Mouse (Mus musculus): Measurements from ENCODE around the gene Gm1043. TPM values are rescaled to one million over a fixed set of nuclear protein-coding genes. Genes with fewer than 3 reads are reported as not detected.

Gene Gm1043
- total and polyA plus RNA-seq, 2 experiments from 2014 or later = 1.4 to 22.1 TPM

DNA sequence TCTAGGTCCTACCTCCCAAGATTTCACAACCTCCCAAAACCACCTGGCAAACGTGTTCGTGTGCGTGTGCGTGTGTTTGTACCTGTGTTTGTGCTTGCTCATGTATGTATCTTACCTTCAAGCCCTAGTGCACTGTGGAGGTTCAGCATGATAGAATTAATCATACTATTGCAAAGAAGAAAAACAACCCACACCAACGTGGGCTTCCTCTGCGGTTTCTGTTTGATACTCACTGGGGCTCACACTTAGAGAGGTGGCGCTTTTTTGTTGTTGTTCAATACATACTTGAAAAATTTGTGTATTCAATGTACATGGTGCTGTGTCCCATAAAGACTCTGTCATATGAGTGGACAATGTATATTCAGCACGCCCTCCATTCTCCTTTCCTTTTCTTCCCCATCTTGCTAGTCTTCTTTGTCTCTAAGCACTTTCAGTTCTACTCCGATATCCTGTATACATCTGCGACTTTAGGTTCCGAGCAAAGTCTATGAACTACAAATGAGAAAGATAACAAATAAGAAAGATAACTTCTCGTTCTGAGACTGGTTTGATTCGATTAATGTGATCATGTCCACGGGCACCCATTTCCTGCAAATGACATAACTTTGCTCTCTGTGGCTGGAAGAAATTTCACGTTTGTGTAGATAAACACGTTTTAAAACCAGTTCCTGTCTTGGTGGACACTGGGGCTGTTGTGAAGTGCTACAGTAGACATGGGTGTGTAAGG is 33.6 kb upstream of the Gm1043 start:
- no peak overlapping the region for H3K4me2 ChIP-seq (ENCODE audit: low read depth)
- H3K36me3 ChIP-seq (ENCODE audit: insufficient read depth) = no peaks in the 10 kb centered on the region
- 86% methylated on average over 16 of the region's 16 CpGs for WGBS
- H3K4me3 ChIP-seq (ENCODE audit: low read depth, low read length) = no peak overlapping the region
- no peak for TF ChIP-seq CTCF (IDR thresholded peaks at IDR 0.05; ENCODE audit: low read depth)
- H3K27me3 ChIP-seq (ENCODE audit: insufficient read depth, low read length) = no peaks in the 10 kb centered on the region
- ATAC-seq (no peak), DNase-seq (no peak)
- H3K27ac ChIP-seq (ENCODE audit: low read depth, low read length) = no peak overlapping the region
- H3K9ac ChIP-seq = no peak overlapping the region
- H3K4me1 ChIP-seq (ENCODE audit: insufficient read depth) = peaks cover 11% of the 10 kb centered on the region
- H3K9me3 ChIP-seq (ENCODE audit: low read length) = no peaks in the 10 kb centered on the region

- WGBS = 72% methylated on average over 5 of the region's 5 CpGs
- no peak overlapping the region for H3K4me3 ChIP-seq (ENCODE audit: low read depth, low read length)
- no peak overlapping the region for H3K9ac ChIP-seq
- no peaks in the 10 kb centered on the region for H3K27me3 ChIP-seq (ENCODE audit: insufficient read depth, low read length)
- 0 out of 2 replicates have a peak, but pooled peaks have one; percentile 28 for ATAC-seq
- H3K9me3 ChIP-seq (ENCODE audit: low read length) = no peaks in the 10 kb centered on the region
- TF ChIP-seq CTCF (IDR thresholded peaks at IDR 0.05; ENCODE audit: low read depth) = no peak
- peaks cover 4% of the 10 kb centered on the region for H3K4me1 ChIP-seq (ENCODE audit: insufficient read depth)
- no peak overlapping the region for H3K27ac ChIP-seq (ENCODE audit: low read depth, low read length)
- no peaks in the 10 kb centered on the region for H3K36me3 ChIP-seq (ENCODE audit: insufficient read depth)
- peak; percentile 49 for DNase-seq
- H3K4me2 ChIP-seq (ENCODE audit: low read depth) = no peak overlapping the region
These were observed 32.3 kb upstream of the Gm1043 start for GRCm38 (mm10) chr5:37052846-37053245.

DNA sequence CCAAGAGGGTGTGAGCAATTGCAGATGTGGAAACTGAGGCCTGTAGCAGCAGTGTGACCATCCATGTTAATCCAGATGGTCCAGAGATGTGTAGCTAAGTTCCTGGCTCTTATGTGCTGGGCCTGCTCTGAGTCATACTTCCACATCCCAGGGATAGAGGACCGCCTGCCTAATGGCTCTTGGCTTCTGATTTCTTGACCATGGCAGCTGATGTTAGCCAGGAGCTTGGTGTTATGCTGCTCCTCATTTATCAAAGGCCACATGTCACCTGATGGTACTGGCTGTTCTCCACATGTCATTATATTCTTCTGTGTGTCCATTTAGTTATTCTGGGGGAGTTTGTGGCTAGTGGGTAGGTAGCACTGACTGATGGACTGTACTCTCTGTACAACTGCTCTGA is 29.4 kb upstream of the Gm1043 start:
- no peak overlapping the region for H3K4me2 ChIP-seq (ENCODE audit: low read depth)
- WGBS = 96% methylated on average over 1 of the region's 1 CpGs
- H3K9ac ChIP-seq = no peak overlapping the region
- no peak for DNase-seq
- H3K27me3 ChIP-seq (ENCODE audit: insufficient read depth, low read length) = no peaks in the 10 kb centered on the region
- H3K9me3 ChIP-seq (ENCODE audit: low read length) = no peaks in the 10 kb centered on the region
- no peak for TF ChIP-seq CTCF (IDR thresholded peaks at IDR 0.05; ENCODE audit: low read depth)
- H3K4me1 ChIP-seq (ENCODE audit: insufficient read depth) = peaks cover 4% of the 10 kb centered on the region
- H3K27ac ChIP-seq (ENCODE audit: low read depth, low read length) = no peak overlapping the region
- no peak for ATAC-seq
- H3K36me3 ChIP-seq (ENCODE audit: insufficient read depth) = no peaks in the 10 kb centered on the region
- H3K4me3 ChIP-seq (ENCODE audit: low read depth, low read length) = no peak overlapping the region

- Histone ChIP-seq H3K9ac (no peak overlapping the region), H3K27me3 (ENCODE audit: insufficient read depth, low read length) (no peaks in the 10 kb centered on the region), H3K36me3 (ENCODE audit: insufficient read depth) (no peaks in the 10 kb centered on the region), H3K4me2 (ENCODE audit: low read depth) (no peak overlapping the region), H3K4me3 (ENCODE audit: low read depth, low read length) (no peak overlapping the region), H3K27ac (ENCODE audit: low read depth, low read length) (no peak overlapping the region), H3K9me3 (ENCODE audit: low read length) (no peaks in the 10 kb centered on the region), H3K4me1 (ENCODE audit: insufficient read depth) (peaks cover 4% of the 10 kb centered on the region)
- DNase-seq = no peak
- 0 out of 2 replicates have a peak, but pooled peaks have one; percentile 28 for ATAC-seq
- no peak for TF ChIP-seq CTCF (IDR thresholded peaks at IDR 0.05; ENCODE audit: low read depth)
- 70% methylated on average over 3 of the region's 3 CpGs for WGBS
These were observed 28.7 kb upstream of the Gm1043 start for GRCm38 (mm10) chr5:37056471-37056870.

DNA sequence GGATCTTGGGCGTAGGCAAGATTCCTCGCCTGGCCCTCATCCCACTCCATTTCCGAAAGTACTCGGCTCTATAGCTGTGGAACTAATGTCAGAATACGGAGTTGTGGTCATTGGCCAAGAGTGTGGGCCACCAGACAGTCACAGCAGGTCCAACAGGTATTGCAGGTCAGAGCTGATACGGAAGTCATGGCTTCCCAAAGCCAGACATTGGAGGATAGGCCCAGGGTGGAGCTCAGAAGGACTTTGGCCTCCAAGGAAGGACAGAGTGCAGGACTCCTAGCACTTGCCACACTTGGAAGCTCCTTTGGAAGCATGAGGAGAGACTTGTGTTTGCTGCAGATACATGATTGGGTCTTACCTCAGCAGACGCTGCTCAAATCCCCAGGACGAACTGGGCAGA is 23.6 kb upstream of the Gm1043 start:
- no peaks in the 10 kb centered on the region for H3K36me3 ChIP-seq (ENCODE audit: insufficient read depth)
- no peak overlapping the region for H3K9ac ChIP-seq
- DNase-seq (no peak), ATAC-seq (no peak)
- 91% methylated on average over 8 of the region's 8 CpGs for WGBS
- no peak for TF ChIP-seq CTCF (IDR thresholded peaks at IDR 0.05; ENCODE audit: low read depth)
- no peak overlapping the region for H3K4me3 ChIP-seq (ENCODE audit: low read depth, low read length)
- H3K4me1 ChIP-seq (ENCODE audit: insufficient read depth) = no peaks in the 10 kb centered on the region
- H3K27me3 ChIP-seq (ENCODE audit: insufficient read depth, low read length) = no peaks in the 10 kb centered on the region
- no peaks in the 10 kb centered on the region for H3K9me3 ChIP-seq (ENCODE audit: low read length)
- H3K27ac ChIP-seq (ENCODE audit: low read depth, low read length) = no peak overlapping the region
- H3K4me2 ChIP-seq (ENCODE audit: low read depth) = no peak overlapping the region

- Histone ChIP-seq H3K9me3 (ENCODE audit: low read length) (no peaks in the 10 kb centered on the region), H3K36me3 (ENCODE audit: insufficient read depth) (no peaks in the 10 kb centered on the region), H3K4me1 (ENCODE audit: insufficient read depth) (no peaks in the 10 kb centered on the region), H3K4me3 (ENCODE audit: low read depth, low read length) (no peak overlapping the region), H3K27me3 (ENCODE audit: insufficient read depth, low read length) (no peaks in the 10 kb centered on the region), H3K4me2 (ENCODE audit: low read depth) (peak overlapping the region; percentile 8; the same call in 1 of the 2 replicates), H3K27ac (ENCODE audit: low read depth, low read length) (peak overlapping the region; percentile 80), H3K9ac (no peak overlapping the region)
- peak; percentile 94 for ATAC-seq
- 23% methylated on average over 13 of the region's 13 CpGs for WGBS
- TF ChIP-seq CTCF (IDR thresholded peaks at IDR 0.05; ENCODE audit: low read depth) = no peak
- peak; percentile 86 for DNase-seq
These were observed 20.4 kb upstream of the Gm1043 start for GRCm38 (mm10) chr5:37064454-37065449.
